Mouse (Mus musculus): ENCODE measurements around the gene Unc13d.
"Not testable (repeated sequence)": the region's sequence is repeated elsewhere in the genome, so short reads cannot be mapped to it uniquely, and the experiment has no call there.

Unc13d gene

GRCm38 (mm10) chr11:116021328-116022220, 56.2 kb downstream of the Unc13d start:
- no peak for DNase-seq (ENCODE audit: low spot score)

DNA sequence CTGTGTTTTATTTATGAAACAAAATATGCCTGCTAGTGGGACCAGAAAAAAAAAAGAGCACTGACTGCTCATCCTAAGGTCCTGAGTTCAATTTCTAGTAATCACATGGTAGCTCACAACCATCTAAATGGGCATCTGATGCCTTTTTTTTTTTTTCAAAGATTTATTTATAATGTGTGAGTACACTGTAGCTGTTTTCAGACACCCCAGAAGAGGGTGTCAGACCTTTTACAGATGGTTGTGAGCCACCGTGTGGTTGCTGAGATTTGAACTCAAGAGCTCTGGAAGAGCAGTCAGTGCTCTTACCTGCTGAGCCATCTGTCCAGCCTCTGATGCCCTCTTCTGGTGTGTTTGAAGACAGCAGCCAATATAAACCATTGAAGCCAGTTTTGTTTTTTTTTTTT, 57.2 kb downstream of the Unc13d start:
- DNase-seq (ENCODE audit: low spot score) = no peak

- no peak for DNase-seq (ENCODE audit: low spot score)
Observed at GRCm38 (mm10) chr11:116019976-116020411, 57.8 kb downstream of the Unc13d start.

GRCm38 (mm10) chr11:116019360-116019791, 58.4 kb downstream of the Unc13d start:
- DNase-seq (ENCODE audit: low spot score) = no peak

DNA sequence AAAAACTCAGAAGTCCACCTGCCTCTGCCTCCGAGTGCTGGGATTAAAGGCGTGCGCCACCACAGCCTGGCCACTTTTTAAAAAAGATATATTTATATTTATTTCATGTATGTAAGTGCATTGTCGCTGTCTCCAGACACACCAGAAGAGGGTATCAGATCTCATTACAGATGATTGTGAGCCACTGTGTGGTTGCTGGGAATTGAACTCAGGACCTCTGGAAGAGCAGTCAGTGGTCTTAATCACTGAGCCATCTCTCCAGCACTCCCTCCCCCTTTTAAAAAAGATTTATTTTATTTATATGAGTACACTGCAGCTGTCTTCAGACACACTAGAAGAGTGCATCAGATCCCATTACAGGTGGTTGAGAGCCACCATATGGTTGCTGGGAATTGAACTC, 58.9 kb downstream of the Unc13d start:
- DNase-seq (ENCODE audit: low spot score) = not testable (repeated sequence)

- no peak for DNase-seq (ENCODE audit: low spot score)
Observed at GRCm38 (mm10) chr11:116018106-116018505, 59.7 kb downstream of the Unc13d start.

DNA sequence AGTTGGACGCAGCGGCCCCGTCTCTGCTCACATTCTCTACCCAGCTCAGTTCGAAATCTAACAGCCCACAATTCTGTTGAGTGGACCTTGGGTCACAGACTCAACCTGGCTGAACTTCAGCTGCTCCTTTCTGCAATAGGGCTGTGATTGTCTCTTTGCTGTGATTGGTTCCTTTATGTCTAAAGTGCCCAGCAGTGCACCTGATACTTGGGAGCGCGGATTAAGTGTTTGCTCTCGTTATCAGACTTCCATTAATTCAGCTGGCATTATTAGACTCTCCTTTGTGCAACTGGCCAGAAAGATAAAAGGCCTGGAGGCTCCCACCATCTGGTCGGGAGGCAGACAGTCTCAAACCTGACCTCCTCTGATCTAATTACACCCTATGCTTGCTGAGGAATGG, 62.9 kb downstream of the Unc13d start:
- no peak for DNase-seq (ENCODE audit: low spot score)

DNA sequence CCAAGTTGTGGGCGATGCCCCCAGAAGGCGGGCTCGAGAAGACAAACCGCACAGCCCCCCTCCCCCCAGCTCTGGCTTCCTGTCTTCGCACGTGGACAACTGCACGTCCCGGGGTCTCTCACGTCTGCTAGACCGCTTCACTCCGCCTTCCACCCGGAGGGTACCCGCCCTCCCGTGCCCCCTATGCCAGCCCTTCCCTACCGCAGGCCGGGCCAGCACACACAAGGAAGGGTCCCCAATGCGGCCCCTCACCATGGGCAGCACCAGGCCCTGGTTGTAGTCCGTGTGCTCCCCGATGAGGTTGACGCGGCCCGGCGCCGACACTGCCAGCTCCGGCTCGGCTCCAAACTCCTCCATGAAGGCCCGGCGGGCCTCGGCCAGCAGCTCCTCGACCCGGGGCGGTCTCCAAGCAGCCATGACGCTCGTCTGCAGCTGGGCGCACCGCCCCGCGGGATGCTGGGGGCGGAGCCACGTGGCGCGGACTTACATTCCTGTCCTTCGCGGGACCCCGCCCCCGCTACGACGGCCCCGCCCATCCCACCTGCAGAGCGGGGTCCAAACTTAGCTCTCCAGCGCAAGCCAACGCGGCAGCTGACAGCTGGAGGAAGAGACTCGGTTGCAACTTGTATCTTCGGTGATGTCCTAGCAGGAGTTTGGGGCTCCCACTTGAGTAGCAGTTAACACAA, 65.4 kb downstream of the Unc13d start, which contains the start of gene Galk1:
TSS of gene Galk1 (minus strand) at position 458 of the 686 bp plus-strand sequence.
- DNase-seq (ENCODE audit: low spot score) = peak; percentile 75
